Mouse (Mus musculus) thymus, postnatal 10 days (tissue): ENCODE measurements around the gene Aatf.
"Not testable (repeated sequence)": the region's sequence is repeated elsewhere in the genome, so short reads cannot be mapped to it uniquely, and the experiment has no call there.

ENCODE experiments used
- DNase-seq, 2 experiments: peaks; one replicate each; pipeline ENCODE4 v3.0.0; 2021; ENCODE audit warnings: low spot score in 2 of 2

The Aatf gene

GRCm38 (mm10) chr11:84434879-84435278, 78.4 kb downstream of the Aatf start:
- DNase-seq = no peak

DNA sequence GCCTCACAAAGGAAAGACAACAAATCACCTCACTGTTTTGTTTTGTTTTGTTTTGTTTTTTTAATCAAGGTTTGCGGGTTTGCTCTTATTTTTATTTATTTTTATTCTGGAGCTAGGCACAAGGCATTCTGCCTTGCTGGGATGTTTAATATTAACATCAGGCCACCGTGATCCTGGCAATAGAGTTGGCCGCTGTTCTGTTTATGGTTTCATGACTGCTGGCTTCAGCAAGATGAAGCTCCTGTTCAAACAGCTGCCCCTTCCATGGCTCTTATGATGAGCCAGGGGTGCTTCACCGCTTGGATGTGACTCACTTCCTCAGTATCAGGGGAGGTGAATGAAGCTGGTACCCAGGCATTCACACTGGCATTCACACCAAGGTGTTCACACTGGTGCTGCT, 83.0 kb downstream of the Aatf start:
- DNase-seq = no peak

DNA sequence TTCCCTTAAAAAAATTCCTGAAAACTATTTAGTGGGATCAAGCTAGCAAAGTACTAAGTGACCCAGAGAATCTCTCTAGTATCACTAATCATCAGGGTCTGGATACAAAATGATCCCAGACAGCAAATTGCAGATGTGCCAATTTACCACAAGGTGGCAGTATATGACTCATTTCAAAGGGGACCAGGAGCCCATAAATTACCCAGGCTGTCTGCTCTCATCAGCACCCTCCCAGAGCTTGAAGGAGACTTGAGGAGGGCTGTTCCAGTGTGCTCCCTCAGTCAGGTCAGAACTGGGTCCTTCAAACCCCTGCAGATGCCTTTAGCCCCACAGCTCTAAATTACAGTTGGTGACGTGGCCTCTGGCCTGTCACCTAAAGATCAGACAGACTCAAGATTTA, 83.7 kb downstream of the Aatf start:
- DNase-seq = peak in 1 of 2 experiments; percentile 27

DNA sequence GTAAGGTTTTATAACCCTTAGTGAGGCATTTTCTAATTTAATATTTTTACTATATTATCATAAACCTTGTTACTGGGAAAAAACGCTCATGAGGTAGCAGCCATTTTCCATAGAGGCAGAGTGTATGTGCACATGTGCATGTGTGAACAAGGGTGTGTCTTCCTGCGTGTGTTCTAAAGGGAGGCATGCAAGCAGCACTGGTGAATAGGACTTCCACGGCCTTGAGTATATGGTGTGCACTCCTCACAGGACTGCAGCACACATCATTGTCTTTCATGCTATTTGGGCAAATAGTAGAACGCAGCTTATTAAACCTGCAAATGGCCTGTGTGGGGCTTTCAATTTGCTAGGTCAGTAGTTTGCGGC, 86.7 kb downstream of the Aatf start:
- DNase-seq = no peak

- DNase-seq = no peak
These were observed 87.3 kb downstream of the Aatf start for GRCm38 (mm10) chr11:84425736-84426632.

DNA sequence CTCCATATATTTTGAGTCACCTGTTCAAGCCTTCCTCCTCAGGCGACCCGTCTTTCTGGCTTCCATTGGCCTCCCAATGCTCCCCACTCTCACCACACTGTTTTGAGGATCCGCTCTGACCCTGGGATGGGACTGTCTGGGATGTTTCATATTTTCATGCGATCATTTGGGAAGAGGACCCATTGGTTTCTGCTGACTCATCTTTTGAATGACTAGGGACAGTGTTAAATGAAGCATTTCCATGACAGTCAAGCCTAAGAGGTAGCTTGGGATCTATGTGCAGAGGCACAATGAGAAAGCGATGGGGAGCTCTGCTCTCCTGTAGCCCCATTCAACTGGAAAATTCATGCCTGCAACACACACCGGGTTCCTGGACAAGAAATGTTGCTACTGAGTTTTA, 92.5 kb downstream of the Aatf start:
- no peak for DNase-seq

- no peak for DNase-seq
These were observed 100.2 kb downstream of the Aatf start for GRCm38 (mm10) chr11:84413111-84413510.

DNA sequence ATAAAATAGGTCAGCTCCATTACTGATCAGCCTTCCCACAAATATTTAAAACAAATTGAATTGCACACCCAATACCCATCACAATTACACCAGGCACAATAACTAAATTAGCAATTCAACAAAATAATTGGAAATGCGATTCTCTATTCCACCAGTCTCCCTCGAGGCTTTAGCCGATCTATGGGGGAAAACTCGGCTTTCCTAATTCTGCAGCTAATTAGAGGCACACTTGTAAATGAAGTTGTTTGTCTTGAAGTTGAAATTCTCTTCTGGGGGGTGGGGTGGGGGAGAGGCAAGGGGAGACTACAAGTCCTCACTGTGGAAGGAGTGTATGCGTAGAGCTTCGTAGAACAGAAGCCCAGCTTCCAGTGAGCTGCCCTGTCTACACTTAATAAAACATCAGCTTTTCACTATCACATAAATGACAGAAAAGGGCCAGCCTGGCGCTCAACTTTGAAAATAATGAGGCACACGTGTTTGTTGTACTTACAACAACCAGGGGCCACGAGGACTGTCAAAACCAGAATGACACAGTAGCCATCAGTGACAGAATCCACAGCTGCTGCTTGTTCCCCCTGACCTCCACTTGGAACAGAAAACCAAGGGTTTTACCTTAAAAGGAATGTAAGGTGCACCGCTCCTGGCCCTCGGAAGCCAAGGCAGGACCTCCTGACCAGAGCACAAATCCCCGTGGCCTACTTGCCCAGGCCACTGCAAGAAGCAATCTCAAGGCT, 101.0 kb downstream of the Aatf start:
- no peak for DNase-seq

DNA sequence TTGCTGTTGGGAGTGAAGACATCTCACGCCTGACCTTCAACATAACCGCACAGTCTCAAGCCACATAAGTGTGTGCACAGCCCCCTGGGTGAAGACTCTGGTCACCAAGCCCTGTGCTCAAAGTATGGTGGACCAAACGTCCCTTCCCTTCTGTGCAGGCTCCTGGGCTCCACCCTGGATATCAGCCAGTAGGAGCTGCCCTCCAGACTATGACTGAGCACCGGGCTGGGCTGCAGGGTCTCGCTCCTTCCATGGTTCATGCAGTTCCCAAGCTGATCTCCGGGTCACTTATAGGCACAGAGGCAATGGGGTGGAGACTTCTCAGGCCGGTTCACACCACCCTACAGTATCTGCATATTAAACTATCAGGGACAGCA, 101.7 kb downstream of the Aatf start:
- DNase-seq = no peak

DNA sequence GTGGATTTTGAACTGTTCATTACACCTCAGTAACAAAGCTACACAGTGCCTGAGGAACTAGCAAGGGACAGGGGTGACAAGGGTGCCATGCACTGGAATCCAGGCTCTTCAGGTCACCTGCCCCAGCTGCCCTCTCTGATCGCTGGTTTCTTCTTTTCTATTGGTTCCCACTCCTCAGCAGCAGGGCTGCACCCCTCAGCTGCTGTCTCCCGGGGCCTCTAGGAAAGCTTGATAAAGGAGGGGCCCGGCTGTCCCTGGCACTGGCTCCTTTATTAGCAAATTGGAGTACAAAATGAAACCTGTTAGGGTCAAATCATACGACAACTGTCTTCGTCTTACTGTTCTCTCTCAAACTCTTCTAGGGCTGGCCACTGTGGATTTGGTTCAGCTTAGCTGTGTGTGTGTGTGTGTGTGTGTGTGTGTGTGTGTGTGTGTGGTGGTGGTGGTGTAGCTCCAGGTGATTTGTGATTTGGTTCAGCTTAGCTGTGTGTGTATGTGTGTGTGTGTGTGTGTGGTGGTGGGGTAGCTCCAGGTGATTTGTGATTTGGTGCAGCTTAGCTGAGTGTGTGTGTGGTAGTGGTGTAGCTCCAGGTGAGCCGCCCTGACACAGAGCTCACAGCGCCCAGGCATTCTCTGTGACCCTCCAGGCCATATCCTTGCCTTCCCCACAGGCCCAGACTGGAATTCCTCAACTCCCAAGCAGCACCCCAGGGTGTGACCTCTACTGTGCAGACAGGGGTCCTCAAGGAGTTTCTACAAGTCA, 102.3 kb downstream of the Aatf start:
- DNase-seq = no peak

DNA sequence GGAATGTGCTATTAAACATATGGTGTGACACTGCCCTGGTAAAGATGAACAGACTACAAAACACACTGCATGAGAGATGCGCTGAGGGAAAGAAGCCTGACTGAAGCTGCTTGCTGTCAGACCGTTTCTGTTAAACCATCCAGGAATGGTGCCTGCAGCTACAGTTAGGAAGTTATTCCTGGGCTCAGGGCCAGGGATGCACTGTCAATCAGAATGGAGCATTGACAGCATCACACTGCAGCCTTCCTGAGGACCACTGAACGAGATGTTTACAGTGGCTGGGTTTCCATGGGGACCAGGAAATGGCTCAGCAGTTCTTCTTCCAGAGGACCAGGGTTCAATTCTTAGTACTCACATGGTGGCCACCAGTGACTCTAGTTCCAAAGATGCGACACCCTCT, 102.9 kb downstream of the Aatf start:
- no peak for DNase-seq

DNA sequence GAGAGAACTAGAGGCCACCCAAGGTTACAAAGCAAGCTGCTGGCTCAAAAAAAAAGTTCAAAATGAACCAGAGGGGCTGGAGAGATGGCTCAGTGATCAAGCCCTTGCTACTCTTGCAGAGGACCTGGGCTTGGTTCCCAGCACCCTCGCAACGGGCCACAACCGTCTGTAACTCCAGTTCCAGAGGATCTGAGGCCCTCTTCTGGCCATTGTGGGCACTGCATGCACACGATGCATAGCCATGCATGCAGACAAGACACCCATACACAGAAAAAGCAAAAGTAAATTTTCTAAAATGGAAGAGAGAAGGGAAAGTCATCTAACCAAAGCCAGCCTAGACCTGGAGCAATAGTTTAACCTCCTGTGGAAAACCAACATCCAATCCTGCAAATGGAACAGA, 106.6 kb downstream of the Aatf start:
- no peak for DNase-seq

DNA sequence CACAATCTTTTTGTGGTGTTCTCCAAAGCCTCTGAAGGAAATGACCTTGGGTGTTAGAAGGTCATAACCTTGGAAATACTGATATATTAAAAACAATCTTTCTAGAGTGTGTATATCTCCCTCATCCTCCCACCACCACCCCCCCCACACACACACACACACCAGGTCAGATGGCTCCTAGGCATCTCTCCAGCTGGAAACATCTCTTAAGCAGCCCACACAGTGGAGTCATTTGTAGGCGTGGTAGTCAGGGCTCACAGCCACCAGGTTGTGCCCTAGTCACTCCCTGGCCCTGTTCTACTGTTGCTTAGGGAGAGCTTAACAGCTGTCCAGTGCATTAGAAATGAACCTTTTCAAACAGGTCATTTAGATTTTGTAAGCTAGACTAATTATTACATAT, 118.3 kb downstream of the Aatf start:
- no peak for DNase-seq

DNA sequence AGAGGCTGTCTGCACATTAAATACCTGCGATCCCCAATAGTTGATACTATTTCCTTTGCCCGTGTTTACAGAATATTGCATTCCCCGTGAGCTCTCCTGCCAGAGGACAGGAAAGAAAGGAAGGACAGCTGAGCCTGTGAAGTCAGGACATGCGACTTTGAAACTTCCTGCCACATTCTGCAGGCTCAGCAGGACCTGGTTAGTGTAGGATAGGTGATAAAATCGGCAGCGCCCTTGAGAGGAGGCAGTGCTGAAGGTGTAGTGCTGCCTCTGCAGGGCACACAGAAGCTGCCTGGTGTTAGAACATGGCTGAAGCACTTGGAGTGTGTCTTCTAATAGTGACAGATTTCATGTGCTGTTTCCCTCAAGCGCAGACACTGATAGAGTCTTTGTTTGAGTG, 119.8 kb downstream of the Aatf start:
- DNase-seq = no peak

- not testable (repeated sequence) for DNase-seq
These were observed 121.3 kb downstream of the Aatf start for GRCm38 (mm10) chr11:84392066-84392465.

GRCm38 (mm10) chr11:84391126-84391525, 122.2 kb downstream of the Aatf start:
- DNase-seq = no peak

DNA sequence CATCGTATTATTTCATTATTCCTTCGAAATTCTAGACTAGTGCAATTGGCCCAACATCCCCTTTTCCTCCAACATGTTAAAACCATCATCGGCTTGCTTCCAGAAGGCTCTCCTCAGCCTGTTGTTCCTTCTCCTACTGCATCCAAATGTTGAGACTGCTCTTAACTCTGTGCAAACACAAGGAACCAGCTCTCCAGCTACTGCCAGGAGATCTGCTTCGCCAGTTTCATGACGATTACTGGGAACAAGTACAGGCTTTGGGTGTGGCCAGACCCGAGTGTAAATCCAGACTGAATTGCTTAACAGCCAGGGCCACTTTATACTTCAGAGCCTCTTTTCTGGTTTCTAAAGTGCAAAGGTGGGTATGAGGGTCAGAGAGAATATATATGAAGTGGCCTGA, 124.0 kb downstream of the Aatf start:
- no peak for DNase-seq

- no peak for DNase-seq
These were observed 129.4 kb downstream of the Aatf start for GRCm38 (mm10) chr11:84383891-84384290.

GRCm38 (mm10) chr11:84382450-84382849, 130.9 kb downstream of the Aatf start:
- no peak for DNase-seq

GRCm38 (mm10) chr11:84376510-84377365, 136.6 kb downstream of the Aatf start:
- DNase-seq = no peak

GRCm38 (mm10) chr11:84375951-84376496, 137.3 kb downstream of the Aatf start:
- DNase-seq = no peak
